Mouse (Mus musculus): Measurements from ENCODE around the gene Nt5c3b.
A peak's percentile ranks its signal among the peaks of the same experiment; 100 is the strongest.

The Nt5c3b gene

GRCm38 (mm10) chr11:100441797-100442196 is at the start of gene Nt5c3b, which contains the start of gene Klhl10:
Gene Nt5c3b, minus strand, starts transcription at chr11:100441808.
Gene Klhl10, plus strand, starts transcription at chr11:100441917.
- DNase-seq, result peak; percentile 88

- no peak for DNase-seq
Measured at GRCm38 (mm10) chr11:100490951-100491350, 49.3 kb upstream of the Nt5c3b start.

GRCm38 (mm10) chr11:100485801-100486538 is 44.4 kb upstream of the Nt5c3b start:
- no peak for DNase-seq

DNA sequence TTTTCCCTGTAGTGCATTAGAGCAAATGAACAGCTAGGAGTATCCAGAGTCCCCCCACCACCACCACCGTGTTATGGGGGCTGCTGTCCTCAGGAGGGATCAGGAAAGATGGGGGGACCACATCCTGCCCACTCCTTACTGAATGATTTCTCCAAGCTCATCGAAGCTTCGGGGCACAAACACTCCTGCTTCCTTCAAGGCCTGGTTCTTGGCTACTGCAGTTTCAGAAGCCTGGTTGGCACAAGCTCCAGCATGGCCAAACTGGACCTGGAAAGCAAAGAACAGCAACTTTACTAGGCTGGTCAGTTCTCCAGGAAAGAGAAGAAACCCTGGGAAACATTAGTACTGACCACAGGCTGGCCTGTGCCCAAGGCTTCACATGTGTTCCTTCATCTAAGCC is 42.9 kb upstream of the Nt5c3b start:
- DNase-seq, result peak; percentile 56

- peak; percentile 72 for DNase-seq
Measured at GRCm38 (mm10) chr11:100479152-100479551, 37.5 kb upstream of the Nt5c3b start.

GRCm38 (mm10) chr11:100476281-100476680 is 34.7 kb upstream of the Nt5c3b start:
- DNase-seq, result no peak

DNA sequence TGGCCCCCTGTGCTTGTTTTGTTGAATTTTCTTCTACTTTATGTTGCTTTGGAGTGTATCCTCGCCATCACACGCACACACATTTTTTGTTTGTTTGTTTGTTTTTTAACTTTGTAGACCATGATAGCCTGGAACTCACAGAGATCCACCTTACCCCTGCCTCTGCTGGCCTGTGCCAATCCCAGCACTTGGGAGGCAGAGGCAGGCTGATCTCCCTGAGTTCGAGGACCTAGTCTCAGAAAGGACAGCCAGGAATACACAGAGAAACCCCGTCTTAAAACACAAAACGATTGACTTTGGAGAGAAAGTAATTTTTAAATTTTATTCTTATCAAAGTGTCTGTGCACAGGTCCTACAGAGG is 31.3 kb upstream of the Nt5c3b start:
- DNase-seq, result no peak

GRCm38 (mm10) chr11:100472197-100472934 is 30.8 kb upstream of the Nt5c3b start, which contains the start of gene Klhl11:
Gene Klhl11, minus strand, starts transcription at chr11:100472741.
- peak; percentile 99 for DNase-seq

DNA sequence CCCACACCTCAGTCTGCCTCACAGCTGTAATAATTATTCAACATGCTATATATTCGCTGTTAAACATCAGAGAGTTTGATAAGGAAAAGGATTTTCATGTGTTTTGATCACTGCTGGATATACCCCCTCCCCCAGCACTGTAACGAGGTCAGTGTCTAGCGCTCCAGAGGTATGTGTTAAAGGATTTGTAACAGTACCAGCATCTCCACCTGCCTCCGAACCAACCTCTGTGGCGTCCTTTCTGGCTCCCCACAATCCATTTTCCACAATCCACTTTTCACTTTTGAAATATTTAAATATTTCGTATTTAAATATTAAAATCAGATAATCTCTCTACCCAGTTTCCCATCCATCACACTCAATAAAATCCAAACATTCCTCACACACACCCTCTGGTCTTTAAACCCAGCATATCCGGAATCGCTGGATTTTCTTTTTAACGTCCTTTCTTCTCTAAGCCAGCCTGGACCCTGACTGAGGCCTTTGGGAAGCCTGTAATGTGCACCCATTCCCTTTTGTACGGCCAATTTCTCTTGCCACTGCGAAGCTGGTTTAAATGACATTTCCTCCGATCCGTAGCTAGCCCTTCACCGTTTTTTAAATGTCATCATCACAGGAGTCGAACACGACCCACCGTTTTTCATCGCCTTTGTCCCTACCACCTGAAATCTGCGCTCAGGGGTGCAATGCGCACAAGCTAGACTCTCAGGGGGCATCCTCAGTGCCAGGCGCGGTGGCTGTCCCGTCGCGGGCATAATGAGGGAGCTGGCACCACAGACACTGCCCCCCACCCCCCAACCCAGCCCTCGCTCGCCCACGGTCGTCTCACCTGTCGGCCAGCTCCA is 30.0 kb upstream of the Nt5c3b start:
- peak; percentile 90 for DNase-seq

DNA sequence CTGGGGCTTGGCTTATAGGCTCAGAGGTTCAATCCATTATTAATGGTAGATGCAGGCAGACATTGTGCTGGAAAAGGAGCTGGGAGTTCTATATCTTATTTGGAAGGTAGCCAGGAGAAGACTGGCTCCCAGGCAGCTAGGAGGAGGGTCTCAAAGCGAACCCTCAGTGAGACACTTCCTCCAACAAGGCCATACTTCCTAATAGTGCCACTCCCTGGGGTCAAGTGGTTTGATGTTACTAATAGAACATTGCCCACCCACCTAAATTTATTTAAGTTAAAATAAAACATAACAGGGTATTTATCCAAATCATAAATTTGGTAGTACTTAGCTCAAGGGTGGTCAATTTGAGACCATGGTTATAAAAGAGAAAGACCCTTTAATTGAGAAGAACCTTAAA is 24.2 kb upstream of the Nt5c3b start:
- DNase-seq, result no peak

- no peak for DNase-seq
Measured at GRCm38 (mm10) chr11:100465229-100465792, 23.7 kb upstream of the Nt5c3b start.

GRCm38 (mm10) chr11:100462699-100463098 is 21.1 kb upstream of the Nt5c3b start:
- no peak for DNase-seq

GRCm38 (mm10) chr11:100457711-100458110 is 16.1 kb upstream of the Nt5c3b start:
- no peak for DNase-seq

DNA sequence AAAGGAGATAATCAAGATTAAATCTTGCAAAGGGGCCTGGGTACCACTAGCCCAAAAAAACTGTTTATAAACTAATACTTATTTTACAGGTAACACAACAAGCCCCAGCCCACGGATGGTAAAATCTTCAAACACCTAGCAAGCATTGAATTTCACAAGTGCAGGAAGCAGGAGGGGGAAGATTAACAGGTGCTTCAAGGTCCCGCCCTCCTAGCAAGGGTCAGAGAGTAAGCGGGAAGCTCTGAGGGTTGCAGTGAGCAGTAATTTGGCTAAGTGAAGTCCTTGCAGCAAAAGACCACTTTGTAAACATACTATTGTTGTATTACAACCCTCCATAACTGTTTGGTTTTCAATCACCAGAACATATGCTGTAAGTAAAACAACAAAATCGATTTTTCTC is 15.6 kb upstream of the Nt5c3b start:
- DNase-seq, result no peak

- no peak for DNase-seq
Measured at GRCm38 (mm10) chr11:100442625-100443024, 1.0 kb upstream of the Nt5c3b start.

- peak; percentile 99 for DNase-seq
Measured at GRCm38 (mm10) chr11:100440691-100441522, 701 bp downstream of the Nt5c3b start.

GRCm38 (mm10) chr11:100437901-100438300 is 3.7 kb downstream of the Nt5c3b start:
- no peak for DNase-seq

GRCm38 (mm10) chr11:100435678-100436246 is 5.8 kb downstream of the Nt5c3b start:
- DNase-seq, result no peak

DNA sequence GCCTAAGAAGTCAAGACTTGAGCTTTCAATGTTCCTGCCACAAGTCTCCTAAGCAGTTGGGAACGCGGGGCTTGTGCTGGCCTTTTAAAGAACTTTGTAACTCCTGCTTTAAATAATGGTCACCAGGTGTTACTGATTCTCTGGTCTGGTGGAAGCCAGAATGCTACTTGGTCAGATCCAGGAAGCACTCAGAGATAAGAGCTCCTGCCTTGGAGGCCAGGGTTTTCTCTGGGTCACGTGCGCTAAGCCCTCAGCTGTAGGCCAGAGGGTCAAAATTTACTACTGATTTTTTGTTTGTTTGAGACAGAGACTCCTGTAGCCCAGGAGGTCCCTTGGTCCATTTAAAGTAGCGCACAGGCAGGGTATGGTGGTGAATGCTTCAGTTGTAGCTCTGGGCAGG is 9.6 kb downstream of the Nt5c3b start:
- no peak for DNase-seq

DNA sequence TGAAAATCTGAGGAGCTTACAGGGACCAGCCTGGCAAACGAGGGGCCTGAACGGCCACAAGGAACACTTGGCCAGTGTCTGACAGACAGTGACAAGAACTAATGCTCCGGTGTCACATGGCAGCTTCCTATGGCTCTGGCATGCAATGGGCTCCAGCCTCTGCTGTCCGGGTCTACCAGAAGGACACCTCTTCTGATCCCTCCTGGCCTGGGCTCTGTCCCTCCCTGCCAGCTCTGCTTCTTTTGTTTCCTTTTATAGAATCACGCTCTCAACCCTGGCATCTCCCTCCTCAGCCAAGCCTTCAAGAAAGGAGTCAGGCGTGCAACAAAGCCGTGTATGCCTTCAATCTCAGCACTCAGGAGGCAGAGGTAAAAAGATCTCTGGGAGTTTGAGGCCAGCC is 11.6 kb downstream of the Nt5c3b start:
- peak; percentile 94 for DNase-seq

GRCm38 (mm10) chr11:100428612-100429199 is 12.9 kb downstream of the Nt5c3b start:
- DNase-seq, result peak; percentile 93
